Mouse (Mus musculus) C2C12 (cell line): ENCODE measurements around the gene Slc6a3. TPM values are rescaled to one million over a fixed set of nuclear protein-coding genes. Genes with fewer than 3 reads are reported as not detected.

Experiments
- H3K27me3 ChIP-seq: one replicate; pipeline ENCODE4 v1.6.1; 2011; ENCODE audit not compliant: control insufficient read depth, insufficient read depth, insufficient read length
- H3K36me3 ChIP-seq: one replicate; pipeline ENCODE4 v1.6.1; 2011; ENCODE audit not compliant: control insufficient read depth, insufficient read depth
- H3K4me3 ChIP-seq: one replicate; pipeline ENCODE4 v1.5.1; 2011; ENCODE audit warnings: mild to moderate bottlenecking, control low read depth; ENCODE audit not compliant: poor library complexity, insufficient read depth, severe bottlenecking
- H3K79me2 ChIP-seq: one replicate; pipeline ENCODE4 v1.6.1; 2011; ENCODE audit not compliant: control insufficient read depth, insufficient read depth
- H3K79me3 ChIP-seq: one replicate; pipeline ENCODE4 v1.6.1; 2011; ENCODE audit warnings: low read depth, control low read depth
- H3ac ChIP-seq: one replicate; pipeline ENCODE3; 2011; ENCODE audit warnings: low read depth; ENCODE audit not compliant: control insufficient read depth, insufficient read length
- CEBPB ChIP-seq: IDR thresholded peaks from one replicate; pipeline ENCODE4 v1.6.1; 2011; ENCODE audit warnings: low read depth, mild to moderate bottlenecking, control low read depth, moderate library complexity
- CTCF ChIP-seq: IDR thresholded peaks from one replicate; pipeline ENCODE4 v1.5.1; 2011; ENCODE audit not compliant: control insufficient read depth, insufficient read depth, insufficient read length
- FOSL1 ChIP-seq: IDR thresholded peaks from one replicate; pipeline ENCODE4 v1.8.0; 2011; ENCODE audit warnings: mild to moderate bottlenecking, low read length; ENCODE audit not compliant: poor library complexity, insufficient read depth, severe bottlenecking
- MAX ChIP-seq: IDR thresholded peaks from one replicate; pipeline ENCODE4 v1.6.1; 2011; ENCODE audit warnings: mild to moderate bottlenecking, control low read depth
- MYOD1 ChIP-seq: IDR thresholded peaks from one replicate; pipeline ENCODE4 v1.6.1; 2011; ENCODE audit warnings: low read depth; ENCODE audit not compliant: control insufficient read depth, insufficient read length
- MYOG ChIP-seq: IDR thresholded peaks from one replicate; pipeline ENCODE4 v1.6.1; 2011; ENCODE audit not compliant: control insufficient read depth, insufficient read length; ENCODE audit errors: extremely low read depth
- USF1 ChIP-seq: IDR thresholded peaks from one replicate; pipeline ENCODE4 v1.6.1; 2011; ENCODE audit warnings: low read depth, mild to moderate bottlenecking, control low read depth, moderate library complexity
- polyA plus RNA-seq: library from polyadenylated mRNA; unstranded; fragments of >200 nt; fragmentation: generic; extraction: Trizol; gene quantifications from one replicate; pipeline ENCODE4 v1.2.1, GENCODE M21; 2012; ENCODE audit warnings: missing spikeins

The Slc6a3 gene
- polyA plus RNA-seq, 1 experiment = not detected

DNA sequence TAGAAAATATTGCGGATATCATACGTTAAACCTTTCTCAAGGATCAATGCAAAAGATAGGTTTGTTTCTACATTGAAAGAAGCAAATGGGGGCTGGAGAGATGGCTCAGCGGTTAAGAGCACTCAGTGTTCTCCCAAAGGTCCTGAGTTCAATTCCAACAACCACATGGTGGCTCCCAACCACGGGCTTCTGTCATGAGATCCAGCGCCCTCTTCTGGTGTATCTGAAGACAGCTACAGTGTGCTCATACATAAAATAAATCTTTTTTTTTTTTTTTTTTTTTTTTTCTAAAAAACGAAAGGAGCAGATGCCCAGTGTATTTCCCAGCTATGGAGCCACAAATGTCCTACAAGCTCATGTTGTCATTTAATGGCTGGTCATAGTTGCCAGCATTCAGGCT lies 84.1 kb downstream of the Slc6a3 start:
- TF ChIP-seq CEBPB = no peak
- no peak for TF ChIP-seq MYOG
- no peak for TF ChIP-seq MAX
- TF ChIP-seq CTCF = no peak
- no peak for TF ChIP-seq FOSL1
- no peak for TF ChIP-seq MYOD1
- TF ChIP-seq USF1 = no peak
- Histone ChIP-seq H3K27me3 (no peaks in the 10 kb centered on the region), H3ac (no peak overlapping the region), H3K79me3 (no peaks in the 10 kb centered on the region), H3K79me2 (no peaks in the 10 kb centered on the region), H3K36me3 (peaks cover 47% of the 10 kb centered on the region), H3K4me3 (no peak overlapping the region)

DNA sequence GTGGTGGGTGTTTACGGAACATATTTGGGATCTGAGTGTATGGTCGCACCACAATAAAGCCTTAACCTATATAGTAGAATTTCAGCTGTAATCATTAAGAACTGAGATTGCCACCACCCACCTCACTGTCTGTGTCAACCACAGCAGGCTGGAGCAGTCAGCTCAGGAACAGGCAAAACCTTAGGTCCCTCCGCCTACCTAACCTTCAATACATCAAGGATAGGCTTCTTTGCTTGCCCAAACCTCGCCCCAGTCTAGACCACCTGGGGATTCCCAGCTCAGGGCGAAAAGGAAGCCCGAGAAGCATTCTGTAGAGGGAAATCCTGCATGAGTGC lies 89.8 kb downstream of the Slc6a3 start:
- H3ac ChIP-seq = no peak overlapping the region
- H3K36me3 ChIP-seq = peaks cover 3% of the 10 kb centered on the region
- no peaks in the 10 kb centered on the region for H3K79me2 ChIP-seq
- H3K27me3 ChIP-seq = no peaks in the 10 kb centered on the region
- H3K4me3 ChIP-seq = no peak overlapping the region
- H3K79me3 ChIP-seq = no peaks in the 10 kb centered on the region
- TF ChIP-seq CEBPB = no peak

DNA sequence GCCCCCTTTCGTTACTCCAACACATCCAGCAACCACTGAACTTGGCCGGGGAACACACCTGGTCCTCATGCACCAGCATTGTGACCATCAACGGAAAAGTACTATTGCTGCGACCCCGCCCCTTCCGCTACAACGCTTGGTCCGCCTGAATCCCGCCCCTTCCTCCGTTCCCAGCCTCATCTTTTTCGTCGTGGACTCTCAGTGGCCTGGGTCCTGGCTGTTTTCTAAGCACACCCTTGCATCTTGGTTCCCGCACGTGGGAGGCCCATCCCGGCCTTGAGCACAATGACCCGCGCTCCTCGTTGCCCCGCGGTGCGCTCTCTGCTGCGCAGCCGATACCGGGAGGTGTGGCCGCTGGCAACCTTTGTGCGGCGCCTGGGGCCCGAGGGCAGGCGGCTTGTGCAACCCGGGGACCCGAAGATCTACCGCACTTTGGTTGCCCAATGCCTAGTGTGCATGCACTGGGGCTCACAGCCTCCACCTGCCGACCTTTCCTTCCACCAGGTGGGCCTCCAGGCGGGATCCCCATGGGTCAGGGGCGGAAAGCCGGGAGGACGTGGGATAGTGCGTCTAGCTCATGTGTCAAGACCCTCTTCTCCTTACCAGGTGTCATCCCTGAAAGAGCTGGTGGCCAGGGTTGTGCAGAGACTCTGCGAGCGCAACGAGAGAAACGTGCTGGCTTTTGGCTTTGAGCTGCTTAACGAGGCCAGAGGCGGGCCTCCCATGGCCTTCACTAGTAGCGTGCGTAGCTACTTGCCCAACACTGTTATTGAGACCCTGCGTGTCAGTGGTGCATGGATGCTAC lies 90.4 kb downstream of the Slc6a3 start, which contains the start of gene Tert:
Tert (plus strand) TSS at position 167 of the 805 bp plus-strand sequence.
- Histone ChIP-seq H3K4me3 (no peak within 1 kb of the TSS), H3K27me3 (no peaks in the 10 kb centered on the region), H3K79me2 (no peaks in the 10 kb centered on the region), H3ac (peak within 1 kb of the TSS; percentile 66), H3K79me3 (no peaks in the 10 kb centered on the region), H3K36me3 (no peaks in the 10 kb centered on the region)
- TF ChIP-seq MYOG (no peak), CTCF (no peak), USF1 (no peak), MAX (no peak), FOSL1 (no peak), CEBPB (no peak), MYOD1 (no peak)

Other genes with a start within 250 kb of the Slc6a3 start
- gene Mrpl36, start 208.2 kb upstream of the Slc6a3 start, polyA plus RNA-seq = 94.7 TPM
- 288 TPM for gene Ndufs6, start 208.2 kb upstream of the Slc6a3 start, polyA plus RNA-seq
- 22.5 TPM for gene Lpcat1, start 69.5 kb upstream of the Slc6a3 start, polyA plus RNA-seq
- 131 TPM for gene Clptm1l, start 67.3 kb downstream of the Slc6a3 start, polyA plus RNA-seq
- 0.46 TPM for gene Tert, start 90.2 kb downstream of the Slc6a3 start, polyA plus RNA-seq
- not detected for gene Slc6a18, start 141.3 kb downstream of the Slc6a3 start, polyA plus RNA-seq
- not detected for gene Slc6a19, start 168.1 kb downstream of the Slc6a3 start, polyA plus RNA-seq
- 28.7 TPM for gene Slc12a7, start 196.3 kb downstream of the Slc6a3 start, polyA plus RNA-seq